Mouse (Mus musculus) bone marrow, adult 2 months (tissue): ENCODE results near the gene Prkca. TPM values are rescaled to one million over a fixed set of nuclear protein-coding genes. Genes with fewer than 3 reads are reported as not detected.

ENCODE experiments used
- H3K27ac ChIP-seq: fragments of 200-500 bp; 2 replicates; pipeline ENCODE4 v1.5.1; 2012; ENCODE audit warnings: low read depth, mild to moderate bottlenecking, control low read depth, inconsistent platforms, low read length; ENCODE audit not compliant: control insufficient read depth, poor library complexity, insufficient read depth
- H3K4me1 ChIP-seq: fragments of 200-500 bp; 2 replicates; pipeline ENCODE4 v1.6.1; 2011; ENCODE audit warnings: low read length; ENCODE audit not compliant: control insufficient read depth, insufficient read depth
- H3K4me3 ChIP-seq: fragments of 200-500 bp; replicated peaks from 2 replicates; pipeline ENCODE3; 2011; ENCODE audit warnings: mild to moderate bottlenecking, low read depth, low read length, control low read depth; ENCODE audit not compliant: control insufficient read depth
- CTCF ChIP-seq: fragments of 200-500 bp; IDR thresholded peaks from 2 replicates; pipeline ENCODE4 v1.5.1; 2011; ENCODE audit warnings: low read length, control low read depth; ENCODE audit not compliant: control insufficient read depth, insufficient read depth
- POLR2A ChIP-seq: fragments of 200-500 bp; IDR thresholded peaks from 2 replicates; pipeline ENCODE4 v1.6.1; 2011; ENCODE audit warnings: low read depth, mild to moderate bottlenecking, control low read depth, low read length, borderline replicate concordance; ENCODE audit not compliant: control insufficient read depth
- WGBS: fragments of 180-500 bp; shearing (Covaris S2); methylation state at CpG from one replicate; pipeline ENCODE4 v1.1.7; 2018; 5-methylcytosine and 5-hydroxymethylcytosine counted together
- polyA plus RNA-seq: library from polyadenylated mRNA; stranded (reverse); fragments of >200 nt; gene quantifications from 2 replicates; pipeline ENCODE4 v1.2.4, GENCODE M21; 2011; ENCODE audit warnings: low replicate concordance; ENCODE audit not compliant: missing spikeins, insufficient read depth, insufficient read length

Prkca gene
- polyA plus RNA-seq, 1 experiment: 33.8 TPM

- Histone ChIP-seq H3K4me3 (no peak overlapping the region), H3K4me1 (no peaks in the 10 kb centered on the region), H3K27ac (no peak overlapping the region)
- TF ChIP-seq CTCF: no peak
- WGBS: 2% methylated on average over 10 of the region's 10 CpGs
Measured at GRCm38 (mm10) chr11:108032568-108032967, 311.2 kb downstream of the Prkca start.

GRCm38 (mm10) chr11:108030956-108031604 is 312.6 kb downstream of the Prkca start:
- WGBS: 51% methylated on average over 10 of the region's 10 CpGs
- Histone ChIP-seq H3K4me3 (no peak overlapping the region), H3K4me1 (no peaks in the 10 kb centered on the region), H3K27ac (no peak overlapping the region)
- TF ChIP-seq CTCF (peak; percentile 46; the same call in 1 of the 2 replicates), POLR2A (no peak)

DNA sequence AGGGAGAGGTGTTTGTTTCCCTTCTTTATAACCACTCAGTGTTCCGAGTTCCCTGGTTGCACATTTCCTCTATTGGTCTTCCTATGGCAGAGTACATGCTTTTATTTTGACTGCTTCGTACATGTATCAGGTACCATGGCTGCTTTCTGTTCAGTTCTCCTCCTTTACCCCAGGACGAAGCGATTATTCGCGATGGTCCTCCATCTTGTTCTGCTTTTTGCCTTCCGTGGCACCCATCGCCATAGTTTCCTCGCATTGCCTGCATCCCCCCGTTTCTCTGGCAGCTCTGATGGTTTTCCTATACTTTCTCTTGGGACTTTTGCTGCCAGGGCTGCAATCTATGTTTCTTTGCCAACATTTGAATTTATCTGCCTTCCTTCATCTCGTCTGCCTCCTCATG is 314.4 kb downstream of the Prkca start:
- H3K27ac ChIP-seq: no peak overlapping the region
- no peaks in the 10 kb centered on the region for H3K4me1 ChIP-seq
- WGBS: 82% methylated on average over 11 of the region's 11 CpGs
- H3K4me3 ChIP-seq: no peak overlapping the region
- TF ChIP-seq CTCF (no peak), POLR2A (no peak)

DNA sequence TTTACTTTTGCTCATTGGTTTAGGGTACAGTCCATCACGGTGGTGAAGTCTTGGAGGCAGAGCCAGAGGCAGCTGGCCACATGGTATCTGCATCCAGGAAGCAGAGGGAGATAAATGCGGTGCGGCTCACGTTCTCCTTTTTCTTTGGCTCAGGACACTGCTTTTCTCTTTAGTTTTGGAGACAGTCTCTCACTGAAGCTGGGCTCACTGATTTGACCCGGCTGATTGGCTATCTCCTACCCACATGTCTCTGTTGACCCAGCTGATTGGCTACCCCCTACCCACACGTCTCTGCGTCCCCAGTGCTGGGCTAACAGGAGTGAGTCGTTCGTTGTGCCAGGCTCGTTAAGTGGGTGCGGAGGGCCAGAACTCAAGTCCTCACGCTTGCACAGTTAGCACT is 315.3 kb downstream of the Prkca start:
- WGBS: 78% methylated on average over 12 of the region's 12 CpGs
- H3K27ac ChIP-seq: no peak overlapping the region
- H3K4me3 ChIP-seq: no peak overlapping the region
- H3K4me1 ChIP-seq: no peaks in the 10 kb centered on the region
- TF ChIP-seq POLR2A (no peak), CTCF (no peak)

GRCm38 (mm10) chr11:108025726-108026425 is 317.9 kb downstream of the Prkca start:
- no peak overlapping the region for H3K4me3 ChIP-seq
- TF ChIP-seq POLR2A (no peak), CTCF (no peak)
- no peak overlapping the region for H3K27ac ChIP-seq
- WGBS: 71% methylated on average over 7 of the region's 7 CpGs
- H3K4me1 ChIP-seq: no peaks in the 10 kb centered on the region

DNA sequence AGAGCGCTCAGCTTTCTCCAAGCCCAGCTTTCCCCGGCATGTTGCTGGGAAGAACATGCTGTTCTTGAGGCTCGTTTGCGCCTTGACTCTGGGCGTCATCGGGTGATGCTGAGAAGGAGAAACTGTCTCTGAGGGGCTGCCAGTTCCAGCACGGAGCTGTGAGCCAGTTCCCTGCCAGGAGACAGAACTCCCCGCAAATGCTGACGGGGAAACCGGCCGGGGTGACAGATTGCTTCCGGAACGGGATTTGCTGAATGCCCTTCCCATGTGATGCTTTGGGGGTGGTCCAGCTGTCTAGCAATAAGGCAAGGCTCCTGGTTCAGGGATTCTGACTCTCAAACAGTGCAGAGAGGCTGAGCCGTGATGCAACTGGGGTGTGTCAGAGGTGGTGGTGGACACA is 320.5 kb downstream of the Prkca start:
- Histone ChIP-seq H3K4me3 (no peak overlapping the region), H3K27ac (no peak overlapping the region), H3K4me1 (no peaks in the 10 kb centered on the region)
- TF ChIP-seq CTCF (no peak), POLR2A (no peak)
- 73% methylated on average over 14 of the region's 14 CpGs for WGBS

- no peaks in the 10 kb centered on the region for H3K4me1 ChIP-seq
- H3K4me3 ChIP-seq: no peak overlapping the region
- WGBS: 74% methylated on average over 3 of the region's 3 CpGs
- no peak overlapping the region for H3K27ac ChIP-seq
- no peak for TF ChIP-seq CTCF
- no peak for TF ChIP-seq POLR2A
Measured at GRCm38 (mm10) chr11:108020889-108021288, 322.8 kb downstream of the Prkca start.

DNA sequence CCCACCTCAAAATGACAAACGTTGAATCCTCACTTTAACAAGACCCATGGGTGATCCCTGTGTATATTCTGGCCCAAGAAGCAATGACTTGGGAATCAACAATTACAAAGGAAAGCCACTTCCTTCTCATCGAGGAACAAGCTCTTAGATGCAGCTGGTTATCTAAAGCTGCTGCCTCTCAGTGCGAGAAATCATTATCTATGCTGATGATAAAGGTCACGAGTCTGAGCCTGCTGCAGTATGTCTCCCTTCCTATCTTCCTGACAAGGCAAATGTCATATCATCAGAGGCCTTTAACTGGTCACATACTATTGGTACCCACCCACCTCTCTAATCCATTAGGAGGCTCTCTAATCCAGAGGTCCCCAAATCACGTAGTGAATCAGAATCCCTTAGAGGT is 328.4 kb downstream of the Prkca start:
- Histone ChIP-seq H3K4me1 (no peaks in the 10 kb centered on the region), H3K4me3 (no peak overlapping the region), H3K27ac (no peak overlapping the region)
- 58% methylated on average over 5 of the region's 5 CpGs for WGBS
- TF ChIP-seq POLR2A (no peak), CTCF (no peak)
